Mouse (Mus musculus): ENCODE results near the gene Olfr975. TPM values are rescaled to one million over a fixed set of nuclear protein-coding genes. Genes with fewer than 3 reads are reported as not detected.
"Not testable (repeated sequence)": the region's sequence is repeated elsewhere in the genome, so short reads cannot be mapped to it uniquely, and the experiment has no call there.

The Olfr975 gene
- 0.09 TPM in 1 of 2 replicates, not detected in the other for polyA plus RNA-seq (2014; fragmentation: Nextera tagmentation; extraction: Ambion mirVana)

DNA sequence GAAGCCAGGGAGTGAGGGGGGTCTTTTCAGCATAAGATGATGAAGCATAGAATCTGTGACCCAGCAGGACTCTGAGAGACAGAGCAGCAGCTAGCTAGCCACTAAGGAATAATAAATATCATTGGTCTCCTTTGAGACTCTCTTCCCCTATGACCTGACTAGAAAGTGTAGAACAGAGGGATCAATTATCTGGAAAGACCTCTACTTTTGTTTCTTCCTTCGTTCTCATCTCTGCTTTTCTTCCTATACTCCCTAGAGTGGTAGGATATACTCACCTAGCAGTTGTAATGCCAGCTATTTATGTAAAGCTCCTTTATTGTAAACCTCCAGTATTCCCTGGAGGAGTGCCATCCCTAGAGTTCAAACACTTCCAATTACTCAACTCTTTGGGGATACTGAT lies at the start of gene Olfr975:
Gene Olfr975 (minus strand): TSS at position 101 of the 400 bp plus-strand sequence.
- H3K27me3 ChIP-seq (ENCODE audit: control insufficient read depth, insufficient read depth, low read length) = no peaks in the 10 kb centered on the region
- no peak within 1 kb of the TSS for H3K4me2 ChIP-seq (ENCODE audit: low read depth, severe bottlenecking)
- no peaks in the 10 kb centered on the region for H3K4me1 ChIP-seq (ENCODE audit: control insufficient read depth, insufficient read depth, low read length)
- 65% methylated on average over 1 of the region's 1 CpGs for WGBS
- no peak within 1 kb of the TSS for H3K4me3 ChIP-seq (ENCODE audit: low read depth, low read length)
- no peak for DNase-seq (ENCODE audit: low spot score)
- H3K27ac ChIP-seq (replicated peaks; ENCODE audit: low read depth, low read length) = no peak within 1 kb of the TSS
- no peaks in the 10 kb centered on the region for H3K36me3 ChIP-seq (ENCODE audit: control insufficient read depth, insufficient read depth, low read length)
- no peak for ATAC-seq (ENCODE audit: insufficient number of reproducible peaks, low FRiP score, low TSS enrichment, low read depth)
- no peaks in the 10 kb centered on the region for H3K9me3 ChIP-seq (ENCODE audit: control insufficient read depth, low read length)
- no peak within 1 kb of the TSS for H3K9ac ChIP-seq (ENCODE audit: low read length)

DNA sequence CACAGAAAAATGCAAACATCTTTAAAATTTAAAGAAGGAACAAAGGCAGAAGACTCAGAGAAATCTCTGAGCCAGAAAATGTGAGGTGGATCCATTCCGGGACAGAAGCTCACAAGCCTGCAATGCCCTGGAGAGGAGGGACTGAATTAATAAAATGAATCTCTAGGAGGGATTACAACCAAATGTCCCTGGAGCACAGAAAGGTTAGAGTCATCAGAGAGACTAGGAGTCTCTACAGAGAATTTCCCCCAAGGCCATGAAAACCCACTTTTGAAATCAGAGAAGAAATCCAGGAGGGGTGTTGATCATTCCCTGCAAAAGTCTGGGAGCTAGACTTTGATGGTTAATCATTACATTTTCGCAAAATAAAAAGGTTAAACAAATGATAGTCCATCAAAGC lies 40.0 kb upstream of the Olfr975 start, which contains the start of gene Olfr978:
Gene Olfr978 (plus strand): TSS at position 301 of the 400 bp plus-strand sequence.
- Histone ChIP-seq H3K36me3 (ENCODE audit: control insufficient read depth, insufficient read depth, low read length) (no peaks in the 10 kb centered on the region), H3K27ac (replicated peaks; ENCODE audit: low read depth, low read length) (no peak within 1 kb of the TSS), H3K4me2 (ENCODE audit: low read depth, severe bottlenecking) (no peak within 1 kb of the TSS), H3K4me1 (ENCODE audit: control insufficient read depth, insufficient read depth, low read length) (no peaks in the 10 kb centered on the region), H3K27me3 (ENCODE audit: control insufficient read depth, insufficient read depth, low read length) (no peaks in the 10 kb centered on the region), H3K9ac (ENCODE audit: low read length) (no peak within 1 kb of the TSS), H3K9me3 (ENCODE audit: control insufficient read depth, low read length) (no peaks in the 10 kb centered on the region), H3K4me3 (ENCODE audit: low read depth, low read length) (no peak within 1 kb of the TSS)
- DNase-seq (ENCODE audit: low spot score) (no peak), ATAC-seq (ENCODE audit: insufficient number of reproducible peaks, low FRiP score, low TSS enrichment, low read depth) (no peak)
- WGBS = 92% methylated on average over 2 of the region's 2 CpGs

DNA sequence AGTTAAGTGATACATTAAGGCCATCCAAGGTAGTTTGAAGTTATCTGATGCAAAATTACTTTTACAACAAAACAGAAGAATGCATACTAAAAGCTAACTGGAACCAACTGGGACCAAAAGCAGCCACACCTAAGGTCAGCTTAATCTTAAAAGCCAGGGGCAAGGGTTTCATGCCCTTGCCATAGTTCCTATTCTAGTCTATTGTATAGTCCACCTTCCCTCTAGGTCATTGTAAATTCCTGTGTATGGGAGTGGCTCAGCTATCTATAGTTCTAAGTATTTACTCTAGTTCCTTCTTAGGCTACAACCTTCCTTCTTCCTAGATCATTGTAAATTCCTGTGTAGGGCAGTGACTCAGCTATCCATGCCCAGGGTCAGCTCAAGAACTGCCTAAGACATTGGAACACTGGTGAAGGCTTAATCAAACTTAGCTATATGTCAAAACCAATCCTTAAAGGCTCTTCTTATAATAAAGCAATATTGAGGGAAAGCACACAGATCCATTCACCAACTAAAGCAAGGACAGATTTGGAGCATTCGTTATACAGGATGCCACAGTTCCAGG lies 24.8 kb upstream of the Olfr975 start:
- H3K4me1 ChIP-seq (ENCODE audit: control insufficient read depth, insufficient read depth, low read length); H3K4me2 ChIP-seq (ENCODE audit: low read depth, severe bottlenecking); H3K27ac ChIP-seq (replicated peaks; ENCODE audit: low read depth, low read length); H3K9ac ChIP-seq (ENCODE audit: low read length); H3K27me3 ChIP-seq (ENCODE audit: control insufficient read depth, insufficient read depth, low read length); ATAC-seq (ENCODE audit: insufficient number of reproducible peaks, low FRiP score, low TSS enrichment, low read depth); H3K36me3 ChIP-seq (ENCODE audit: control insufficient read depth, insufficient read depth, low read length); DNase-seq (ENCODE audit: low spot score); H3K9me3 ChIP-seq (ENCODE audit: control insufficient read depth, low read length); H3K4me3 ChIP-seq (ENCODE audit: low read depth, low read length): not testable (repeated sequence)
- WGBS = 95% methylated on average over 1 of the region's 1 CpGs

- H3K9me3 ChIP-seq (ENCODE audit: control insufficient read depth, low read length); ATAC-seq (ENCODE audit: insufficient number of reproducible peaks, low FRiP score, low TSS enrichment, low read depth); H3K4me2 ChIP-seq (ENCODE audit: low read depth, severe bottlenecking); H3K27me3 ChIP-seq (ENCODE audit: control insufficient read depth, insufficient read depth, low read length); H3K9ac ChIP-seq (ENCODE audit: low read length); H3K4me1 ChIP-seq (ENCODE audit: control insufficient read depth, insufficient read depth, low read length); H3K36me3 ChIP-seq (ENCODE audit: control insufficient read depth, insufficient read depth, low read length); DNase-seq (ENCODE audit: low spot score); H3K27ac ChIP-seq (replicated peaks; ENCODE audit: low read depth, low read length); H3K4me3 ChIP-seq (ENCODE audit: low read depth, low read length): not testable (repeated sequence)
- WGBS = 85% methylated on average over 6 of the region's 9 CpGs
Measured at GRCm38 (mm10) chr9:39961033-39961432, 9.2 kb upstream of the Olfr975 start, which contains the start of gene Olfr976. Gene Olfr976 (minus strand): TSS chr9:39961133.

- ATAC-seq (ENCODE audit: insufficient number of reproducible peaks, low FRiP score, low TSS enrichment, low read depth) (no peak), DNase-seq (ENCODE audit: low spot score) (no peak)
- H3K27ac ChIP-seq (replicated peaks; ENCODE audit: low read depth, low read length) = no peak within 1 kb of the TSS
- H3K36me3 ChIP-seq (ENCODE audit: control insufficient read depth, insufficient read depth, low read length) = no peaks in the 10 kb centered on the region
- H3K9me3 ChIP-seq (ENCODE audit: control insufficient read depth, low read length) = no peaks in the 10 kb centered on the region
- WGBS = 90% methylated on average over 1 of the region's 1 CpGs
- H3K4me2 ChIP-seq (ENCODE audit: low read depth, severe bottlenecking) = no peak within 1 kb of the TSS
- H3K9ac ChIP-seq (ENCODE audit: low read length) = no peak within 1 kb of the TSS
- H3K4me3 ChIP-seq (ENCODE audit: low read depth, low read length) = no peak within 1 kb of the TSS
- H3K27me3 ChIP-seq (ENCODE audit: control insufficient read depth, insufficient read depth, low read length) = no peaks in the 10 kb centered on the region
- H3K4me1 ChIP-seq (ENCODE audit: control insufficient read depth, insufficient read depth, low read length) = no peaks in the 10 kb centered on the region
Measured at GRCm38 (mm10) chr9:39937201-39937600, 14.6 kb downstream of the Olfr975 start, which contains the start of gene Olfr974. Gene Olfr974 (plus strand): TSS chr9:39937501.

GRCm38 (mm10) chr9:39928837-39929236 lies 23.0 kb downstream of the Olfr975 start:
- not testable (repeated sequence) for H3K4me1 ChIP-seq (ENCODE audit: control insufficient read depth, insufficient read depth, low read length); H3K9me3 ChIP-seq (ENCODE audit: control insufficient read depth, low read length); H3K9ac ChIP-seq (ENCODE audit: low read length); H3K4me3 ChIP-seq (ENCODE audit: low read depth, low read length); H3K27ac ChIP-seq (replicated peaks; ENCODE audit: low read depth, low read length); H3K27me3 ChIP-seq (ENCODE audit: control insufficient read depth, insufficient read depth, low read length); H3K36me3 ChIP-seq (ENCODE audit: control insufficient read depth, insufficient read depth, low read length); H3K4me2 ChIP-seq (ENCODE audit: low read depth, severe bottlenecking); DNase-seq (ENCODE audit: low spot score); ATAC-seq (ENCODE audit: insufficient number of reproducible peaks, low FRiP score, low TSS enrichment, low read depth)
- WGBS = 68% methylated on average over 1 of the region's 1 CpGs

- not testable (repeated sequence) for H3K4me3 ChIP-seq (ENCODE audit: low read depth, low read length); H3K27ac ChIP-seq (replicated peaks; ENCODE audit: low read depth, low read length); H3K4me1 ChIP-seq (ENCODE audit: control insufficient read depth, insufficient read depth, low read length); H3K36me3 ChIP-seq (ENCODE audit: control insufficient read depth, insufficient read depth, low read length); H3K4me2 ChIP-seq (ENCODE audit: low read depth, severe bottlenecking); H3K9me3 ChIP-seq (ENCODE audit: control insufficient read depth, low read length); H3K9ac ChIP-seq (ENCODE audit: low read length); ATAC-seq (ENCODE audit: insufficient number of reproducible peaks, low FRiP score, low TSS enrichment, low read depth); H3K27me3 ChIP-seq (ENCODE audit: control insufficient read depth, insufficient read depth, low read length); DNase-seq (ENCODE audit: low spot score)
- WGBS = no CpG with 5 or more reads among the region's 4 CpGs
Measured at GRCm38 (mm10) chr9:39927975-39928836, 23.6 kb downstream of the Olfr975 start.

DNA sequence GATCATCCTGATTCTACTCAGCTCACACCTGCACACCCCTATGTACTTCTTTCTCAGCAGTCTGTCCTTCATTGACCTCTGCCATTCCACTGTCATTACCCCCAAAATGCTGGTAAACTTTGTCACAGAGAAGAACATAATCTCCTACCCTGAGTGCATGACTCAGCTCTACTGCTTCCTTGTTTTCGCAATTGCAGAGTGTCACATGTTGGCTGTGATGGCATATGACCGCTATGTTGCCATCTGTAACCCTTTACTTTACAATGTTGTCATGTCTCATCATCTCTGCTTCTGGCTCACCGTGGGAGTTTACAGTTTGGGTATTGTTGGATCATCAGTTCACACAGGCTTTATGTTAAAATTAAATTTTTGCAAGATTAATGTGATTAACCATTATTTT lies 41.9 kb downstream of the Olfr975 start:
- no peaks in the 10 kb centered on the region for H3K4me1 ChIP-seq (ENCODE audit: control insufficient read depth, insufficient read depth, low read length)
- no peaks in the 10 kb centered on the region for H3K36me3 ChIP-seq (ENCODE audit: control insufficient read depth, insufficient read depth, low read length)
- H3K4me2 ChIP-seq (ENCODE audit: low read depth, severe bottlenecking) = no peak overlapping the region
- 81% methylated on average over 3 of the region's 3 CpGs for WGBS
- H3K27me3 ChIP-seq (ENCODE audit: control insufficient read depth, insufficient read depth, low read length) = no peaks in the 10 kb centered on the region
- DNase-seq (ENCODE audit: low spot score) = no peak
- no peak overlapping the region for H3K4me3 ChIP-seq (ENCODE audit: low read depth, low read length)
- H3K9ac ChIP-seq (ENCODE audit: low read length) = no peak overlapping the region
- ATAC-seq (ENCODE audit: insufficient number of reproducible peaks, low FRiP score, low TSS enrichment, low read depth) = no peak
- H3K9me3 ChIP-seq (ENCODE audit: control insufficient read depth, low read length) = no peaks in the 10 kb centered on the region
- no peak overlapping the region for H3K27ac ChIP-seq (replicated peaks; ENCODE audit: low read depth, low read length)

Data from limb, embryonic 11.5 days (tissue).